Mouse (Mus musculus) right cerebral cortex, adult 18-20 months (tissue): ENCODE measurements around the gene Cmbl.
A peak's percentile ranks its signal among the peaks of the same experiment; 100 is the strongest.

Experiments
- DNase-seq: peaks from one replicate; pipeline ENCODE4 v3.0.0; 2022; ENCODE audit warnings: mixed read lengths

The Cmbl gene

GRCm38 (mm10) chr15:31583304-31584085 is 18.3 kb downstream of the Cmbl start:
- no peak for DNase-seq

- DNase-seq: peak; percentile 69
These were observed 20.0 kb downstream of the Cmbl start for GRCm38 (mm10) chr15:31585238-31585637.

- DNase-seq: no peak
These were observed 20.9 kb downstream of the Cmbl start for GRCm38 (mm10) chr15:31586088-31586487.

GRCm38 (mm10) chr15:31586519-31586918 is 21.3 kb downstream of the Cmbl start:
- peak; percentile 87 for DNase-seq

GRCm38 (mm10) chr15:31587789-31588188 is 22.6 kb downstream of the Cmbl start:
- no peak for DNase-seq

GRCm38 (mm10) chr15:31588989-31589640 is 23.9 kb downstream of the Cmbl start:
- no peak for DNase-seq

- no peak for DNase-seq
These were observed 25.0 kb downstream of the Cmbl start for GRCm38 (mm10) chr15:31590176-31590575.

GRCm38 (mm10) chr15:31592531-31592930 is 27.3 kb downstream of the Cmbl start:
- DNase-seq: no peak

- DNase-seq: peak; percentile 43
These were observed 29.1 kb downstream of the Cmbl start for GRCm38 (mm10) chr15:31594260-31594659.

GRCm38 (mm10) chr15:31595651-31596050 is 30.5 kb downstream of the Cmbl start:
- DNase-seq: no peak

GRCm38 (mm10) chr15:31599834-31600233 is 34.6 kb downstream of the Cmbl start:
- no peak for DNase-seq

GRCm38 (mm10) chr15:31601279-31601645 is 36.1 kb downstream of the Cmbl start:
- DNase-seq: no peak

GRCm38 (mm10) chr15:31601646-31602374 is 36.6 kb downstream of the Cmbl start, which contains the start of the genes Cct5 and Fam173b:
Cct5 (minus strand) TSS chr15:31601804.
Fam173b (plus strand) TSS chr15:31601852.
- peak; percentile 96 for DNase-seq

GRCm38 (mm10) chr15:31602426-31602825 is 37.2 kb downstream of the Cmbl start:
- DNase-seq: peak; percentile 57

- no peak for DNase-seq
These were observed 37.9 kb downstream of the Cmbl start for GRCm38 (mm10) chr15:31603113-31603512.

GRCm38 (mm10) chr15:31606821-31607220 is 41.6 kb downstream of the Cmbl start:
- no peak for DNase-seq

GRCm38 (mm10) chr15:31611027-31611426 is 45.8 kb downstream of the Cmbl start:
- no peak for DNase-seq

- no peak for DNase-seq
These were observed 46.8 kb downstream of the Cmbl start for GRCm38 (mm10) chr15:31611976-31612375.

- no peak for DNase-seq
These were observed 48.8 kb downstream of the Cmbl start for GRCm38 (mm10) chr15:31613826-31614453.

- no peak for DNase-seq
These were observed 49.5 kb downstream of the Cmbl start for GRCm38 (mm10) chr15:31614666-31615065.

- DNase-seq: no peak
These were observed 52.1 kb downstream of the Cmbl start for GRCm38 (mm10) chr15:31617261-31617660.

GRCm38 (mm10) chr15:31619521-31619920 is 54.3 kb downstream of the Cmbl start:
- DNase-seq: no peak
